Mouse (Mus musculus): ENCODE measurements around the gene Irf2.
A peak's percentile ranks its signal among the peaks of the same experiment; 100 is the strongest.

Irf2 gene

GRCm38 (mm10) chr8:46804721-46805120 is 65.2 kb downstream of the Irf2 start:
- no peak for DNase-seq

- no peak for DNase-seq
Measured at GRCm38 (mm10) chr8:46811021-46811622, 71.6 kb downstream of the Irf2 start.

GRCm38 (mm10) chr8:46811944-46812343 is 72.4 kb downstream of the Irf2 start:
- no peak for DNase-seq

GRCm38 (mm10) chr8:46812966-46813365 is 73.4 kb downstream of the Irf2 start:
- no peak for DNase-seq

- DNase-seq: no peak
Measured at GRCm38 (mm10) chr8:46818106-46818989, 78.8 kb downstream of the Irf2 start.

- DNase-seq: no peak
Measured at GRCm38 (mm10) chr8:46818990-46819288, 79.4 kb downstream of the Irf2 start.

- no peak for DNase-seq
Measured at GRCm38 (mm10) chr8:46828734-46829413, 89.3 kb downstream of the Irf2 start.

GRCm38 (mm10) chr8:46829414-46830111 is 90.0 kb downstream of the Irf2 start:
- DNase-seq: no peak

- DNase-seq: no peak
Measured at GRCm38 (mm10) chr8:46830112-46830855, 90.8 kb downstream of the Irf2 start.

GRCm38 (mm10) chr8:46831916-46832315 is 92.4 kb downstream of the Irf2 start:
- DNase-seq: no peak

- no peak for DNase-seq
Measured at GRCm38 (mm10) chr8:46832399-46832798, 92.9 kb downstream of the Irf2 start.

- DNase-seq: no peak
Measured at GRCm38 (mm10) chr8:46833763-46834162, 94.2 kb downstream of the Irf2 start.

- no peak for DNase-seq
Measured at GRCm38 (mm10) chr8:46834440-46834839, 94.9 kb downstream of the Irf2 start.

- no peak for DNase-seq
Measured at GRCm38 (mm10) chr8:46836011-46836652, 96.6 kb downstream of the Irf2 start.

- DNase-seq: no peak
Measured at GRCm38 (mm10) chr8:46836949-46837348, 97.4 kb downstream of the Irf2 start.

- no peak for DNase-seq
Measured at GRCm38 (mm10) chr8:46838052-46838451, 98.5 kb downstream of the Irf2 start.

GRCm38 (mm10) chr8:46840390-46840789 is 100.9 kb downstream of the Irf2 start:
- DNase-seq: no peak

GRCm38 (mm10) chr8:46840791-46841190 is 101.3 kb downstream of the Irf2 start:
- DNase-seq: no peak

GRCm38 (mm10) chr8:46842676-46843181 is 103.2 kb downstream of the Irf2 start:
- peak; percentile 6 for DNase-seq

- DNase-seq: no peak
Measured at GRCm38 (mm10) chr8:46843855-46844254, 104.3 kb downstream of the Irf2 start.

- DNase-seq: no peak
Measured at GRCm38 (mm10) chr8:46844371-46844973, 104.9 kb downstream of the Irf2 start.
